Mouse (Mus musculus) cerebellum, postnatal 36 days (tissue): ENCODE measurements around the gene Bhlhe41.

Experiments
- DNase-seq, 2 experiments: peaks; one replicate each; pipeline ENCODE4 v3.0.0; 2021 to 2022; ENCODE audit warnings: mixed read lengths in 2 of 2

Gene Bhlhe41

GRCm38 (mm10) chr6:145865289-145865885 lies at the start of gene Bhlhe41:
Gene Bhlhe41 (minus strand): TSS chr6:145865558.
- peak; percentile 86 to 92 for DNase-seq

GRCm38 (mm10) chr6:145912232-145912631 lies 46.9 kb upstream of the Bhlhe41 start:
- no peak for DNase-seq

- no peak for DNase-seq
Measured at GRCm38 (mm10) chr6:145910469-145911426, 45.4 kb upstream of the Bhlhe41 start.

- no peak for DNase-seq
Measured at GRCm38 (mm10) chr6:145909943-145910342, 44.6 kb upstream of the Bhlhe41 start.

- no peak for DNase-seq
Measured at GRCm38 (mm10) chr6:145906096-145906890, 40.9 kb upstream of the Bhlhe41 start.

- no peak for DNase-seq
Measured at GRCm38 (mm10) chr6:145904616-145905015, 39.3 kb upstream of the Bhlhe41 start.

- DNase-seq = no peak
Measured at GRCm38 (mm10) chr6:145904169-145904568, 38.8 kb upstream of the Bhlhe41 start.

GRCm38 (mm10) chr6:145894669-145895342 lies 29.4 kb upstream of the Bhlhe41 start:
- no peak for DNase-seq

- no peak for DNase-seq
Measured at GRCm38 (mm10) chr6:145893366-145894021, 28.1 kb upstream of the Bhlhe41 start.

GRCm38 (mm10) chr6:145892381-145893265 lies 27.3 kb upstream of the Bhlhe41 start:
- no peak for DNase-seq

GRCm38 (mm10) chr6:145891951-145892350 lies 26.6 kb upstream of the Bhlhe41 start:
- no peak for DNase-seq

GRCm38 (mm10) chr6:145887719-145888118 lies 22.4 kb upstream of the Bhlhe41 start:
- no peak for DNase-seq

- DNase-seq = no peak
Measured at GRCm38 (mm10) chr6:145886277-145886676, 20.9 kb upstream of the Bhlhe41 start.

- no peak for DNase-seq
Measured at GRCm38 (mm10) chr6:145885069-145885468, 19.7 kb upstream of the Bhlhe41 start.

- no peak for DNase-seq
Measured at GRCm38 (mm10) chr6:145883668-145884067, 18.3 kb upstream of the Bhlhe41 start.

- DNase-seq = no peak
Measured at GRCm38 (mm10) chr6:145883010-145883409, 17.7 kb upstream of the Bhlhe41 start.

- no peak for DNase-seq
Measured at GRCm38 (mm10) chr6:145880609-145881008, 15.3 kb upstream of the Bhlhe41 start.

- peak in 1 of 2 experiments; percentile 26 for DNase-seq
Measured at GRCm38 (mm10) chr6:145876986-145877735, 11.8 kb upstream of the Bhlhe41 start.

GRCm38 (mm10) chr6:145873354-145873753 lies 8.0 kb upstream of the Bhlhe41 start:
- no peak for DNase-seq

GRCm38 (mm10) chr6:145872010-145872409 lies 6.7 kb upstream of the Bhlhe41 start:
- DNase-seq = no peak
